Mouse (Mus musculus) heart, adult 2 months (tissue): ENCODE measurements around the gene Nsun3.

Source experiments
- CTCF ChIP-seq: fragments of 200-600 bp; IDR thresholded peaks from 2 replicates; pipeline ENCODE4 v1.8.1; 2022; ENCODE audit warnings: antibody characterized with exemption, mild to moderate bottlenecking, moderate library complexity
- EP300 ChIP-seq: fragments of 200-500 bp; IDR thresholded peaks from 2 replicates; pipeline ENCODE4 v1.6.1; 2011; ENCODE audit warnings: low read depth, low read length, control low read depth; ENCODE audit not compliant: insufficient read depth
- POLR2A ChIP-seq: fragments of 200-500 bp; IDR thresholded peaks from 2 replicates; pipeline ENCODE4 v1.6.1; 2011; ENCODE audit warnings: mild to moderate bottlenecking, low read depth, low read length, control low read depth; ENCODE audit not compliant: insufficient read depth

GRCm38 (mm10) chr16:62834016-62834735, 47.6 kb upstream of the Nsun3 start:
- no peak for TF ChIP-seq CTCF
- TF ChIP-seq POLR2A: no peak
- TF ChIP-seq EP300: no peak
